Mouse (Mus musculus) natural killer cell, adult 2 months (primary cell): ENCODE measurements around the gene Gm37240.
"Not testable (repeated sequence)": the region's sequence is repeated elsewhere in the genome, so short reads cannot be mapped to it uniquely, and the experiment has no call there.

Experiments used
- DNase-seq, 2 experiments: peaks; one replicate each; pipeline ENCODE4 v3.0.0; 2022; ENCODE audit warnings: low spot score in 2 of 2

Gm37240 gene

GRCm38 (mm10) chr3:84652643-84653556, 1234.4 kb downstream of the Gm37240 start:
- DNase-seq, result no peak

GRCm38 (mm10) chr3:84649578-84650327, 1237.6 kb downstream of the Gm37240 start:
- DNase-seq, result no peak

GRCm38 (mm10) chr3:84648069-84648468, 1239.2 kb downstream of the Gm37240 start:
- not testable (repeated sequence) for DNase-seq

- no peak for DNase-seq
These were observed 1239.7 kb downstream of the Gm37240 start for GRCm38 (mm10) chr3:84647616-84648015.

GRCm38 (mm10) chr3:84646331-84646845, 1240.9 kb downstream of the Gm37240 start:
- no peak for DNase-seq

GRCm38 (mm10) chr3:84646007-84646290, 1241.4 kb downstream of the Gm37240 start:
- DNase-seq, result no peak

GRCm38 (mm10) chr3:84645156-84646006, 1241.9 kb downstream of the Gm37240 start:
- no peak for DNase-seq

GRCm38 (mm10) chr3:84642942-84643341, 1244.4 kb downstream of the Gm37240 start:
- no peak for DNase-seq

GRCm38 (mm10) chr3:84641391-84641790, 1245.9 kb downstream of the Gm37240 start:
- DNase-seq, result no peak

GRCm38 (mm10) chr3:84640536-84640935, 1246.8 kb downstream of the Gm37240 start:
- no peak for DNase-seq

GRCm38 (mm10) chr3:84639767-84640500, 1247.4 kb downstream of the Gm37240 start:
- DNase-seq, result no peak

GRCm38 (mm10) chr3:84638858-84639257, 1248.5 kb downstream of the Gm37240 start:
- no peak for DNase-seq

GRCm38 (mm10) chr3:84637890-84638578, 1249.3 kb downstream of the Gm37240 start:
- DNase-seq, result no peak

GRCm38 (mm10) chr3:84637095-84637494, 1250.2 kb downstream of the Gm37240 start:
- no peak for DNase-seq

GRCm38 (mm10) chr3:84631586-84631985, 1255.7 kb downstream of the Gm37240 start:
- DNase-seq, result no peak

- peak in 1 of 2 experiments; percentile 8 for DNase-seq
These were observed 1265.3 kb downstream of the Gm37240 start for GRCm38 (mm10) chr3:84622026-84622425.

GRCm38 (mm10) chr3:84619725-84620124, 1267.6 kb downstream of the Gm37240 start:
- no peak for DNase-seq

- DNase-seq, result peak in 1 of 2 experiments; percentile 12
These were observed 1268.3 kb downstream of the Gm37240 start for GRCm38 (mm10) chr3:84619056-84619455.

- no peak for DNase-seq
These were observed 1268.7 kb downstream of the Gm37240 start for GRCm38 (mm10) chr3:84618627-84619026.

- no peak for DNase-seq
These were observed 1271.5 kb downstream of the Gm37240 start for GRCm38 (mm10) chr3:84615856-84616225.
